Mouse (Mus musculus) fibroblast of lung, adult 2 months (primary cell): ENCODE results near the gene Rundc1.
"Not testable (repeated sequence)": the region's sequence is repeated elsewhere in the genome, so short reads cannot be mapped to it uniquely, and the experiment has no call there.

ENCODE experiments used
- DNase-seq: peaks from one replicate; pipeline ENCODE4 v3.0.0-alpha.2; 2011; ENCODE audit warnings: low read depth

Rundc1 gene

DNA sequence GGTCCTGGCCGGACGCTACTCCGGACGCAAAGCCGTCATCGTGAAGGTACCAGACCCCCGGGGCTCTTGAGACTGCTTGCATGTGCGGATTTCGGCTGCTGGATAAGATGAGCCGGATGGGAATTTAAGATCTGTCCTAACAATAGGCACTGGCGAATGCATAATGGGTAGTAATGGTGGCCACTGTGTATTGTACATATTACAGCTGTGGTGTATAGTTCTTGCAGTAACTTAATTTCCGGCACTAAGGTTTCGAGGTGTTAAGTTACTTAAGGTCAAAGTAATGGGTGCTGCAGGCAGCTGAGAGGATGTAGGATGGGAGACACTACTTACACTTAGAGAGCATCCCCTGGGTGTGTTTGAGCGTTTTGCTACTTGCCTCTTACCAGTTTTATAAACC is 17.9 kb downstream of the Rundc1 start:
- no peak for DNase-seq

DNA sequence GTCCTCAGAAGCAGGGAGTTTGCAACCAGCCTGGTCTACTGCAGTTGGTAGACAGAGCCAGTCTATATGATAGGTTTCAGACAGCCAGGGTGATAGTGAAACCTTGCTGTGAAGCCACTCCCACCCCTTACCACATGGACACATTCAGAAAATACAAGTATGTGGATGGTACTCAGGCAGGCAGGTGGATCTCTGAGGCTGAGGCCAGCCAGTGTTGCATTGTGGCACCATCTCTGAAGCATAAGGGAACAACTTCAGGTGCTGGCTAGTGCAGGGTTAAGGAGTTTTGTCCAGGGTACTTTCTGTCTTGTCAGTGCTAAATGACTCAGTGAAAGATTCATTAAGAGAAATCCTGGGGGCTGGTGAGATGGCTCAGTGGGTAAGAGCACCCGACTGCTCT is 21.4 kb downstream of the Rundc1 start:
- DNase-seq, result no peak

DNA sequence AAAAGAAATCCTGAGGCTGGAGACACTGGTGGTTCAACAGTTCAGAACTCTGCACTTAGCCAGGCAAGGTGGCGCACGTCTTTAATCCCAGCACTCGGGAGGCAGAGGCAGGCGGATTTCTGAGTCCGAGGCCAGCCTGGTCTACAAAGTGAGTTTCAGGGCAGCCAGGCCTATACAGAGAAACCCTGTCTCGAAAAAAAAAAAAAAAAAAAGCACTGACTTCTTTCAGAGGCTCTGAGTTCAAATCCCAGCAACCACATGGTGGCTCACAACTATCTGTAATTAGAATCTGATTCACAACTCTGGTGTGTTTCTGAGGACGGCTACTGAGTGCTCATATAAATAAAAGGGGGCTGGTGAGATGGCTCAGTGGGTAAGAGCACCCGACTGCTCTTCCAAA is 22.0 kb downstream of the Rundc1 start:
- DNase-seq, result not testable (repeated sequence)

DNA sequence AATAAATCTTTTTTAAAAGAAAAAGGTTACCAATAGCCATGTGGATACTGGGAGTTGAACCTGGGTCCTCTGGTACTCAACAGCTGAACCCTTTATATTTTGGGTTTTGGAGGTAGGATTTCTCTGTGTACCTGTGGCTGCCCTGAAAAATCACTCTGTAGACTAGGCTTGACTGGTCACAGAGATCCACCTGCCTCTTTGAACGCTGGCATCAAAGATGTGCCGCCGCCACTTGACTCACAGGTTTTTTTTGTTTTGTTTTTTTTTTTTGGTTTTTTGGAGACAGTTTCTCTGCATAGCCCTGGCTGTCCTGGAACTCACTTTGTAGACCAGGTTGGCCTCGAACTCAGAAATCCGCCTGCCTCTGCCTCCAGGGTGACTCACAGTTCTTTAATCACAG is 22.9 kb downstream of the Rundc1 start:
- no peak for DNase-seq

DNA sequence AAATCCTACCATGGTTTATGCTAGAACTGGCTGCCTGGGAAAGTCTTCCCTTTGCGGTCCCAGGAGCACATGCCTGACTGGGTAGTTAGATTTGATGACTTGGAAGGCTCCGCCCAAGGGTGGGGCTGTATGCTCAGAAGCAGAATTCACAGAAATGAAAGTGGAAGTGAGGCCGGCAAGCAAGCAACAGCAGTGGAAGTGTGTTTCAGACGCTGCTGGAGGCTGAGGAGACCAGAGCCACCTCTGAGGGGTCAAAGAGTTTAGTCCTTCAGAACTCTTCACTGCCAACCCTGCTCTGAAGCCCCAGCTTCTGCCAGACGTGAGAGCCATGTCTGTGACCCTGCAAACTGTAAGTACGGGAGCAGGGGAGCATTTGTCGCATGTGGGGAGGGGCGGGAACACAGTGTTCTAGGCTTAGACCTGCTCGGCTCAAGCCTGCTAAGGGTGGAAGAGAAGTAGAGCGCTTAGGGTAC is 23.4 kb downstream of the Rundc1 start, which contains the start of gene Ifi35:
Ifi35 (plus strand) TSS at position 134 of the 473 bp plus-strand sequence.
- DNase-seq, result peak; percentile 96

DNA sequence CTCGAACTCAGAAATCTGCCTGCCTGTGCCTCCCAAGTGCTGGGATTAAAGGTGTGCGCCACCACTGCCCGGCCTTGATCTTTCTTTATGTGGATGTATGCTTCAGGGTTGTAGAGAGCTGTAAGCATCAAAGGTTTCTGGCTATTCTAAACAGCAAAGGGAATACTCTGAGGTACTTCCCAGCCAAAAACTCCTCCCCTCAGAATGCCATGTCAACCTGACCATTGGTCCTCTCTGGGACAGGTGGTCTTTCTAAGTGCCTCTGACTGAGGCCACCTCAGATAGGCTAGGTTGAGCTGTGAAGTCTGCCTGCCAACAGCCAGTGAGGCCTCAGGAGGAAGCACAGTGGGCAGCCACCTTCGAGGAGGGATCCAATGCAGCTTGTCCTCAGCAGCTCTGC is 24.0 kb downstream of the Rundc1 start:
- no peak for DNase-seq

DNA sequence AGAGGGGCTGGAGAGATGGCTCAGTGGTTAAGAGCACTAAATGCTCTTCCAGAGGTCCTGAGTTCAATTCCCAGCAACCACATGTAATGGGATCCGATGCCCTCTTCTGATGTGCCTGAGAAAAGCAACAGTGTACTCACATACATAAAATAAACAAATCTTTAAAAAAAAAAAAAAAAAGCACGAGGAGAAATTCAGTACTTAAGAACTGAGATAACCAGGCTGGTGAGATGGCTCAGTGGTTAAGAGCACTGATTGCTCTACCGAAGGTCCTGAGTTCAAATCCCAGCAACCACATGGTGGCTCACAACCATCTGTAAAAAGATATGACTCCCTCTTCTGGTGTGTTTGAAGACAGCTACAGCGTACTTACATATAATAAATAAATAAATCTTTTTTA is 24.7 kb downstream of the Rundc1 start:
- not testable (repeated sequence) for DNase-seq

DNA sequence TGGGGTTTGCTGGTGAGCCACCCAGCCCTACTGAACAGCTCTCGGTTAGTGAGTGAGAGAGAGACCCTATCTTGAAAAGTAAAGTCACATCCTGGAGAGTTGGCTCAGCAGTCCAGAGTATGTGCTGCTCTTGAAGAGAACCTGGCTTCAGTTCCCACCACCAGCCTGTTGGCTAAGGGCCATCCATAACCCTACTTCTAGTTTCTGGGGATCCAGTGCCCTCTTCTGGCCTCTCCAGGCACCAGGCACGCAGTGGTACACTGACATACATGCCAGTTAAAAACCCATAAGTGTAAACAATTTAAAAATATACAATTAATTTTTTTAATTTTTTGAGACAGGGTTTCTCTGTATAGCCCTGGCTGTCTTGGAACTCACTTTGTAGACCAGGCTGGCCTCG is 25.5 kb downstream of the Rundc1 start:
- no peak for DNase-seq

DNA sequence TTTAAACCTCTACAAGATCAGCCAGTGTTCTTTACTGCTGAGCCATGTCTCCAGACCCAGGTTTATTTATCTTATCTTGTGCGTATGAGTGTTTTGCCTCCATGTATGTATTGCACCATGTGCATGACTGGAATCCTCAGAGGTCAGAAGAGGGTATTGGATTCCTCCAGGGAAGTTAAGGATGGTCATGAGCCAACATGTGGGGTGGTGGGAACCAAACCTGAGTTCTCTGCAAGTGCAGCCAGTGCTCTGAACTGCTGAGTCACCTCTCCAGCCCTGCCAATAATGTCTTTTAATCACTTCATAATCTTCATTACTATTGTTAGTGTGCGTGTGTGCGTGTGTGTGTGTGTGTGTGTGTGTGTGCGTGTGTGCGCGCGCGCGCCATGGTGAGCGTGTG is 26.7 kb downstream of the Rundc1 start:
- DNase-seq, result no peak

DNA sequence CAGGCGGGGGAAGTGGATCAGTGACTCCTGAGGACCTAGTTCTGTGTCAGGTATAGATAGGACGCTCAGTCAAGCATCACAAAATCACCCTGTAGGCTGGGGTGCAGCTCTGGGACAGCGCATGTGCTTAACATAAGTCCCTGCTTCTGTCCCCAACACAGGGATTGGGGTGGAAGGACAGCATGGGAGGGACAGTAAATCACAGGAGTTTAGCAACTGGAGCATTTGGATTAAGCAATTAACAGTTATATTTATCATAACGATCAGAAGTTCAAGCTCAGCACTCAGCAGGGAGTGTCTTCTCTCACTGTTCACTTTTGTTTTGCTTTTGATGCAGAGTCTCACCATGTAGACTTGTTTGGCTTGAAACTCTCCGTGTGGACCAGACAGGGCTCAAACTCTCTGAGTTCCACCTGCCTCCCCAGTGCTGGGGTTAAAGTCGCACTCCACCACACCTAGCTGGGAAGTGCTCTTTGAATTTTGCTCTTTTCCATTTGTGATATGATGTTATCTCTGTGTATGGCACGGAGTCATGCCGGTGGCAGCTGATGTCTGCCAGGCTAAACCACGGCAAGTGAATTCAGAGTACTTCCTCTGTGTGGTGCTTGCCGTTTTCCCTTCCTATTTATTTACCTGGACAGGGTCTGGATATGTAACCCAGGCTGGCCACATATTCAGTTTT is 27.3 kb downstream of the Rundc1 start:
- DNase-seq, result no peak

DNA sequence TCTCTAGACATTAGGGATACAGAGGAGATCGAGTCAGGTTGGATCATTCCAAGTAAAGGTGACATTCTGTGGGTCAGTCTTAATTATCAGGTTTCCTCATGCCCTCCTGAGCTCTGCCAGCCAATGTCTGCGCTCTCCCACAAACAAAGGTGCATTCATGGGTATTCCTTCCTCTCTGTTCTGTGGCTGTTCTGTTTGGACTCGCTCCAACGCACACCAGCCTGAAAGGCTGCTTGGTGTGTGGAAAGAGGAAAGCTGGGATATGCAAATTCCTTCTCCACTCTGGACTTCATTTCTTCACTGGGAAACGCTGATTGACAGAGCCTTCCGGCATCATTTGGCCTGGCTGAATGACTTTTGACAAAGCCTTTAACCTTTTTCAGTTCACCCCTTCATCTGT is 29.8 kb downstream of the Rundc1 start:
- no peak for DNase-seq

DNA sequence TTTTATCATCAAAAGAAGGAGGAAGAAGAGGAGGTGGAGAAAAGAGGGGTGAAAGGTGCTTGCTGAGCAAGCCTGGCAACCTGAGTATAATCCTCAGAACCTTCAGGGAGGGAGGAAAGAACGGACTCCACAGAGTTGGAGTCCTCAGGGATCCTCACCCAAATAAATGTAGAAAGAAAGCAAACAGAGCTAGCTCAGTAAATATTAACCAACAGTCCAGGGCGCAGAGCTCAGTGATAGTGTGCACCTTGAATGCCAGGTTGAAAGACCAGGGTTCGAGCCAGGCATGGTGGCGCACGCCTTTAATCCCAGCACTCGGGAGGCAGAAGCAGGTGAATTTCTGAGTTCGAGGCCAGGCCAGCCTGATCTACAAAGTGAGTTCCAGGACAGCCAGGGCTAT is 30.7 kb downstream of the Rundc1 start:
- no peak for DNase-seq

DNA sequence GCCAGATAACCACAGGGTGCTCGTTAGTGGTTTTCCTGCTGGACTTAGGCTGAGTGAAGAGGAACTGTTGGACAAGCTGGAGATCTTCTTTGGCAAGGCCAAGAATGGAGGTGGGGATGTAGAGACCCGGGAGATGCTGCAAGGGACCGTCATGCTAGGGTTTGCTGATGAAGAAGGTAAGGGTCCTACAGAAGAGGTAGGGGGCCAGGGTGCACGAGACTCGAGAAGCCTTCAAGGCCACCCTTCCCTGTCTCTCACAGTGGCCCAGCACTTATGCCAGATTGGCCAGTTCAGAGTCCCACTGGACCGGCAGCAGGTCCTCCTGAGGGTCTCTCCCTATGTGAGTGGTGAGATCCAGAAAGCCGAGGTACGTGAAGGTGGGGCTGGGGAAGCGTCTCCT is 32.7 kb downstream of the Rundc1 start:
- no peak for DNase-seq

DNA sequence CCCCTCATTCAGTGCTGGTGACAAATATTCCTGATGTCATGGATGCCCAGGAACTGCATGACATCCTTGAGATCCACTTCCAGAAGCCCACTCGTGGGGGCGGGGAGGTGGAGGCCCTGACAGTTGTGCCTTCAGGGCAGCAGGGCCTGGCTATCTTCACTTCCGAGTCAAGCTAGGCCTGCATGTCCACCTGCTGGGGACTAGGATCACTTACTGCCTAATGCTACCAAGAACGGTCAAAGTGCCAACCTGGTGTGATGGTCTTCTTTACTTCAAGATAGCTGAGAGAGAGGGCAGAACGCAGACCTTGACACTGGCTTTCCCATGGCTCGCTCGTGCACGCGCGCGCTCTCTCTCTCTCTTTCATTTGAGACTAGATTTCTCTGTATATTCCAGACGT is 33.3 kb downstream of the Rundc1 start:
- DNase-seq, result no peak

DNA sequence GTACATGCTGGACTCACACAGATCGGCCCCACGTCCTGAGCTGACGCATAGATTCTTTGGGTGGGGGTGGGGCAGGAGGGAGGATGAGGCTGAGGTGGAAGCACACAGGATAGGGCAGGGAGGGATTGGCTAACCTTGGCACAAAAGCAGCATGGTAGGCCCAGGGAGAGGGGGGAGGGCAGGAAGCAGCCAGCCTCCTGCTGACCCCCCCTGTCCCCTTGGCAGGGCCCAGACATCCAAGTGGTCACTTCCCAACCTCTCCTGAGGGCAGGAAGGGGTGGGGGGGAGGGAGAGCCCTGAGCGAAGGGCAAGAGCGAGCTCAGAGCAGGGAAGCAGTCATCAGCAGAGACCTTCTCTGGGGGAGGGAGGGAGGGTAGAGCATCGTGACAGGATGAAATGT is 34.8 kb downstream of the Rundc1 start:
- no peak for DNase-seq

DNA sequence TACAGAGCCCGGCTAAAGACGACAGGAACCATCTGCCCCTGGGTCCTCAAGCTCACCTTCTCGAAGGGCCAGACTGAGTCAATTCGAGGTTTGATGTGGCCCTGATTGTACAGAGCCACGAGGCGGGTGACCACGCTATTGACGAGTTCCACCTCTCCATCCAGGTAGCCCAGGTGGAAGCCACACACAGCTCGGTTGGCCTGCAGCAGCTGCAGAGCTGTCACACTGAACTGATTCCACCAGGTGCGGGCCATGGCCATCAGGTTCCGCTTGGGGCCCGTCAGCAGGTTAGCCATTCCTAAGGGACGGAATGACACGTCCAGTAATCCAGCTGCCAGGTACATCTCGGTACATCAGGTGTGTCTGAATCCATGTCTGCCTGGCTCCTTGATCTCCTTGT is 35.4 kb downstream of the Rundc1 start:
- DNase-seq, result no peak

DNA sequence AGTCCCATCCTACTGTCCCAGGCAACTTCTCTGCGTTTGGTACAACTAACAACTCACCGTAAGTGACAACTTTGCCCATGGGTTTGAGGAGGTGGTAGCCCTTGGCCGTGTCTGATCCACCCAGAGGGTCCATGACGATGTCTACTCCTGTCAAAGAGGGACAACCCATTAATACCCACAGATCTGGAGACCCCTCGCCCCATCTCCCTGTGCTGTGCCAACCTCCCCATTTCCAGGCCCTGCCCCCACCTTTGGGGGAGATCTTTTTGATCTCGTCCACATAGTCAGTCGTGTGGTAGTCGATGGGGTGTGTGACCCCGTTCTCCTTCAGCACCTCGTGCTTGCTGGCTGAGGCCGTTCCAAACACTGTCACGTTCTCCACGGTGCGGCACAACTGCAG is 37.3 kb downstream of the Rundc1 start:
- DNase-seq, result no peak

DNA sequence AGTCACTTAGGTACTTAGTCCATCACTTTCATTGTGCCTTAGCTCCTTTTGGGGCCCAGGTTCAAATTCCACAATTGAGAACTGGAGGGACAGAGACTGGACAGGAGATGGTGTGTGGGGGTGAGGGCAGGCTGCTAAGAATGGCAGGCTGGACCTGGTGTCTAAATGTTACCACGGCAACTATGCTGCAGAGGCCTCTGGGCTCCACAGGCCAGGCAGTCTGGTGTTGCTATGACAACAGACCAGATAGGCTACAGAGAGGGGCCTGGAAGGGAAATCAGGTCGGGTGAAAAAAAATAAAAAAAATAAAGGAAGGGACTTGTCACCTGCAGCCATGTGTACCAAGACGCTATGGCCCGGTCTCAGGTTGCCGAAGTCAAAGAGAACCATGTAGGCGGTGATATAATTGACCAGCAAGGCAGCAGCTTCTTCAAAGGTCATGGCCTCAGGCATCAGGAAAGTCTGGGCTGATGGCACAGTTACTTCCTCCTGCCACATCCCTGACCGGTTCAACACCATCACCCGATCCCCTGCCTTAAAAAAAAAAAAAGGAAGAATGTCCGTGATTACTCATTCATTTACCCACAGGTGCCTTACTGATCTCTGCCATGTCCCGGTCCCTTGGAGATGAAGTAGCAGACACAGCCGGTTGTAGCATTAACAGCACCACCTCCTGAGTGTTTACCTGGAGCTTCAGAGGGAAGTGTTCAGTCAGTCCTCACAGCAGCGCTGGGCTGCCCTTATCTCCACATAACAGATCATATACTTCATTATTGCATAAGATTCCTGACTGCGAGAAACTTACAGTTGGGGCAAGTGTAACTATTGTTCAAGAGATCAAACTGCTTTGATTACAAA is 37.9 kb downstream of the Rundc1 start:
- no peak for DNase-seq

DNA sequence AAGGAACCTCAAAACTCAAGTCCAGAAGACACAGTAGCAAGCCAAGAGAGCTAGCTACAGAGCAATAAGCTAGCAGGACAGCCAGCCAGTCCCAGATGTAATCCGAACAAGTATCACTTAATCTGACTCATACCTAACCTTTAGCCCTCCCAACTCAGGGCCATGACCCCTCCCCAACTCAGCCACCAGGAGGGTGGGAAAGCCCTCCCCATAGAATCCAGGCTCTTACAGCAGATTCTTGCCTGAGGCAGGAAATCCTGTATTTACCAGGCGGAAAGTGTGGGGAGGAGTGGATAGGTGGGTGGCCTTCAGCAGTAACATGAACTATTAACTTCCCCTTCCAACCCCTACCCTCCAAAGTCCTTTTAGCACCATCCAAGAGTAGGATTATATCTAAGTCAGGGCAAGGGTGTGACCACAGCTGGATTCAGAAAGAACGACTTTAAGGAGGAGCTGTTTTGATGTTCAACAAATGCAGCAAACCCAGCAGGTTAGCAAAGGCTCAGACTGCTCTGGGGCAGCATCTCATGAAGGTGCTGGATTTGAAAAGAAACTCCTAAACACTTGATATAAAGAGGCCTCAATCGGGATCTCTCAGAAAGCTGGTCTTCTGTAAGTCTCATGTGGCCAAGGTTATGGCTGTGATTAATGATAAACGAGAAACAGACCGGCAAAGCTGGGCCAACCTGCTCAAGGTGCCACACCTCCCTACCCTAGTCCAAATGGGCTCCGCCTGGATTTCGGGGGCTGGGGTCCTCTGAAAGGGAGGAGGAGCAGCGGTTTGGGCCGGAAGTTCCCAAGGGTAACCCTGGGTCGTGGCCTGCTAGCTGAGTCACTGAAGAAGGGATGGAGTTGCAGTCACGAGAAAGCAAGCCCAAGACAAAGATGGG is 39.6 kb downstream of the Rundc1 start, which contains the start of gene Rnd2:
Rnd2 (plus strand) TSS at position 789 of the 890 bp plus-strand sequence.
- DNase-seq, result no peak

DNA sequence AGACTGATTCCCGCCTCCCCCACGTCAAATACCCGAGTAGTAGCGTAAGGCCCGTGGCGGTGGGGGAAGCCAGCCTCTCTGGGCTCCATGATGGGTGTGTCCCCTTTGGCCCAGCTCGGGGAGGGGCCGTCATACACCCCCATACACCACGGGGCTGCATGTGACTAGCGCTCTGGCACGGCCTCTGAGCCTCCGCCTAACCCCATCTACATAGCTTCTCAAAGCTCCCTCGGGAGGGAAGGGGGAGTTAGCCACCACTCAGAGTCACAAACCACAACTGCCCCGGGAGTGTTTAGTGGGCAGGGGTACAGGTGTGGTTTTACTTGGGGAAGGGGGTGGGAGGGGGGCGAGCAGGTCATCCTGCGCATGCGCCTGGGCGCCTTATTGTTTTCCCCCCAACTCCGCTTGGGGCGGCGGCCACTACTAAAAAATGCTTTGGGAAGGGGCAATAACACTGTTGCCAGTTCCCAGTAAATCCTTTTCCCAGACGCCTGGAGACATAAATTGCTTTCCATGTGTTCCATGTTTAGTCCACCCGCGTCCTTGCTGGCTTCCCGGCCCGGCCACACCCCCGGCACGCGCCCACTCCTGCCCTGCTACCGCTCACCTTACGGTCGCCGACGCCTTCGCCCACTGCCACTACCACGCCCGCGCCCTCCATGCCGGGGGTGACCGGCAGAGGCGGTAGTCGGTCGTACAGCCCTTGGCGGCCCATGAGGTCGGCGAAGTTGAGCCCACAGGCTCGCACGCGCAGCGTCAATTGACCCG is 40.4 kb downstream of the Rundc1 start:
- peak; percentile 83 for DNase-seq

DNA sequence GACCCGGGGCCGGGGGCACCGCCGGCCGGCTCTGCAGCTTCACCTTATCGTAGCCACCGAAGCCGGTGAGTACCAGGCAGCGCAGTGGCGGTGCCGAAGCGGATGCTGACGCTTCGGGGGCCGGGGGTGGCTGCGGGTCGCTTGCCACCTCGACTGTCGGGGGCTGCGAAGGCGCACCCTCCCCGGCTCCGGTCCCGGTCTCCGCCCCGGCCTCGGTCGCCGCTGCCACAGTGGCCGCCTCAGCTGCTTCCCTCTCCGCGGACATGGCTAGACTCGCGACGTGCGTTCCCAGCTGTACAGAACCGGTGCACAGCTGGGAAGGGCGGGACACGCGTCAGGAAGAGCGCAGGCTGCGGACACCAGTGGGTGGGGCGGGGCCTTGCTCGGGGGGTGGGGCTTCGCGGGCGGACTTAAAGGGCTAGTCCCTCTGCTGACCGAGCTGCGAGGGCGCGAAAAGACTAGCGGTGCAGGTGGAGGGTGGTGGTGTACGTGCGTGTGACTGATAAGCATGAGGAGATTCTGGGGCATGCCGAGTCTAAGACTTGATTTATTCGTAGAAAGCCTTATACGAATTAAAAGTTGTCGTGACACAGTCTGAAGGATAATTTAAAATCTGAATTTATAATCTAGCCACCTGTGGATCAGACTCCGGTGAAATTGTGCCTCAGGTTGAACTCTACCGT is 41.1 kb downstream of the Rundc1 start, which contains the start of gene Vat1:
Vat1 (minus strand) TSS at position 362 of the 683 bp plus-strand sequence.
- DNase-seq, result no peak
